Mouse (Mus musculus): ENCODE measurements at regions not wholly inside any gene's neighbourhood (a gene's known extent, or its start where the extent isn't known, plus 50 kb on each side); places are given as distances from the start of the nearest gene placed in this dataset.

- DNase-seq = peak; percentile 20
Measured at GRCm38 (mm10) chrX:33416321-33416720, 103.1 kb downstream of the Btbd35f12 start.

Data from lung, postnatal 14 days (tissue).